Mouse (Mus musculus): Measurements from ENCODE around the gene Rps6ka2.
"Not testable (repeated sequence)": the region's sequence is repeated elsewhere in the genome, so short reads cannot be mapped to it uniquely, and the experiment has no call there.

The Rps6ka2 gene

DNA sequence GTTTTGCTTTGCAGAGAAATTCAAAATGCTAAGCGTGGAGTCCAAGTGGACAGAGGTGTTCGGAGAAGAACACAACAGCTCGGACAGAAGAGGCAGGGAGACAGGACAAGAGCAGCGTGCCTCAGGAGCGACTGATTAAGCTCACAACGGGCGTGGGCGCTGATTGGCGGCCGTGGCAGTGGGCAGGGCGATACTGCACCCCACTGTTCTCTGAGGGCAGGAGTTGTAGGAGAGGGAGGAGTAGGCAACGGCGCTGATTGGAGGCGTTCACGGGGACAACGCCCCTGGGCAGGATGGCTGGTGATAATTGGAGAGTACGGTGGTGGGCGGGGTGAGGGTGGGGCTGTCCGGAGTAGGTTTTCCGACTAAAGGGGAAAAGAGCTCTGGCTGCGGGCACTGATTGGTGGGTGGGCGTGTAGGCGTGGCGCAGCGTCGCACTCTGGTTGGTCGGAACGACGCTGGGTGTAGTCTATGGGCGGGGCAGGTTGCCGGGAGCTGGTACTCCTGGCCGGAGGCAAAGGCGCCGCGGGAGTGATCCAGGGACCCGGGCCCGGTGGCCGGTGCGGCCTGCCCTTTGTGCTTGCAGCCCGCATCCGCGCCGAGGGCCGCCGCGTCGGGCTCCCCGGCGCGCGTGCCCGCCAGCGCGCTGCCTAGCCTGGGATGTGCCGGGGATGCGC lies at the start of gene Rps6ka2:
Gene Rps6ka2, plus strand, starts transcription at position 489 of the 677 bp plus-strand sequence.
- DNase-seq (ENCODE audit: low spot score) = peak; percentile 99

DNA sequence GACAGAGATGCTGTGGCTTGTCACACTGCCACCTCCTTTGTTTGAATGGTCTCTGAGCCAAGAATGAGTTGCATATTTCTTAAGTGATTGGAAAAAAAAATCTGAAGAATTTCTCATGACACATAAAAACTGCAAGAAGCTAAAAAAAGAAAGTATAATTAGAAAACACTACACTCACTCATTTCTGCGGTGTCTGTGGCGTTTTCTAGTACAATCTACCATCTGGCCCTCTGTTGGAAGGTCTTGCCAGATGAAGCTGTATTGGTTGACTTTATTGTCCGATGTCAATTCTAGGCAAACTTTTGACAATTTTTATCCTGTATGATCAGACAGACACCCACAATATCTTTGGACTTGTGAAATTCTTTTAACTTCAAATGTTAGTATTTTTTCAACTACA lies 49.1 kb upstream of the Rps6ka2 start:
- peak; percentile 1 for DNase-seq (ENCODE audit: low spot score)

- DNase-seq (ENCODE audit: low spot score) = not testable (repeated sequence)
Measured at GRCm38 (mm10) chr17:7122554-7122953, 47.4 kb upstream of the Rps6ka2 start.

DNA sequence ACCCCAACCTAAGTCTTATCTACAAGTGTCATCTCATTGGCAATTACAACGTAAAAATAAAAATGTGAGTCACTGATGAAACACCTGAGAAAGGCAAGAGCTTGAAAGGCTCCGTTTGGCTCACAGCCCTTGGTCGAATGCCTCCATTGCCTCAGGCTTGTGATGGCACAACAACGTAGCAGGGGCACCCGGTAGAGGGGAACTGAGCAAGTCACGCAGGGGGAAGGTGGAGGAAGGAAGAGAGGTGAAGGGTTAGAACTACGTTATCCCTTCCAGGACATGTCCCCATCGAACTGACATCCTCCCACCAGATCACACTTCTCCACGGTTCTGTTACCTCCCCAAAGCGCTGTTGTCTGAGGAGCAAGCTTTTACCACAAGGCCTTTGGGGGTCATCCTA lies 43.4 kb upstream of the Rps6ka2 start:
- DNase-seq (ENCODE audit: low spot score) = not testable (repeated sequence)

DNA sequence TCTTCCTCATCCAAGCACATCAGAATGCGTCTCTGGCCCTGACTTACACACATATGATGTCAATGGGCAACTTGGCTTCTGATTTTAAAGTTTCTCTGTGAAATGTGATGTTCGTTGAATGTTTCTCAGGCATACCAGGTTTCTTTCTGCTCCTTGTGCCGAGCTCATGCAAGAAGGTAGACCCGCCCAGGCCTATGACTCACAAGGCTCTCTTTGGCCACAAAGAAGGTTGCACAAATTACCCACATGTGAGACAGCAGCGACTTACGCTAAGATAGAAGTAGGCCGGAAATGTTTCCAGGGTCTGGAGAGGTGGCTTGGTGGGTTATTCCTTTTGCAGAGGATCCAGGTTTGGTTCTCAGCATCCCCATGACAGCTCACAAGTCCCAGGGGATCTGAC lies 35.9 kb upstream of the Rps6ka2 start:
- not testable (repeated sequence) for DNase-seq (ENCODE audit: low spot score)

DNA sequence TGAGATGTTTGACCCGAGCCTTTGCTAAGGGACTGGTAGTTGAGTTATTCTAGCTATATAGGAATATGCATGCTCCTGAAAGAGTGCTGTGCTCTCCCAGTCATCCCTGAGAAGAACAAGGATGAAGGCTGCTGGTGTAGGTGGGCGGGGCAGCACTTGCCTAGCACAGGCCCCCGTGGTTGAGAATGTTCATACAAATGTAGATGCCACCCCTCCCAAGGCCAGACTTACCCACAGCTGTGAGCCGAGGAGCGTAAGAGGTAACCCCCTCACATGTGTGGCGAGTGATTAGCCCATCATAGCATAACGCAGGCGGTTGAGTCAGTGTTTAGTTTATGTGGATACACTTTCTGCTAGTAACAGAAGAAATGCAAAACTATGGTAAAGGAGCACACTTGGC lies 34.6 kb upstream of the Rps6ka2 start:
- not testable (repeated sequence) for DNase-seq (ENCODE audit: low spot score)

DNA sequence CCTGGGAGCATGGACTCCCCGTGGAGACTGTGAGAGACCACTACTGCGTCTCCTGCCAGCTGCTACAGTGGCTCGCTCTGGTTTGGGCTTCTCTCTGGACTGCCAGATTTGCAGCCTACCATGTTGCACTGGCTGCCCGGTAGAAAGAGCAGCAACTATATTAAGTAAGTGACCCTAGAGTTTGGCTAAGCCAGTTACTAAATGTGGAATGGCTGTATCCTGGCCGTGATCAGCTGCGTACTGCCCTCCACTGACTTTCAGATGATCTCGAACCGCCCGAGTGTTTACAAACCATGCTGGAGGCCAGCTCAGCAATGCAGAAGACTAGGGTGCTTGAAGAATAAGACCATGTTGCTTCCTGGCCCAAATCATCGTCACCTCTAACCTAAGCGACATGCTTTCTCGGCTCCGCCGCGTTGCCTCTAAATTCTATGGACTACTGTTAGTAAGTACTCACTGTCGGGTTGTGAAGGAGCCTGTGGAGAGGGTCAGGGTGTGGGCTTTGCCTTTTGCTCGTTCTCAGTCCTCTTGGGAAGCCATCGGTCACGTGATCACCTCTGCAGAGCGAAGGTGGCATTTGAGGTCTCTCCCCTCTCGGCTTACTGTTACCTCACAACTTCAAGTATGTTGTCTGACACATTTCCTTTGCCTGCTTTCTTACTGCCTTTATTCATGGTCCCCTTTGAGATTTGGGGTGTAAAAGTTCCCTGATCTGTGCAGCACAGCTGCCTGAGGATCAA lies 31.6 kb upstream of the Rps6ka2 start:
- DNase-seq (ENCODE audit: low spot score) = no peak

GRCm38 (mm10) chr17:7140399-7141174 lies 29.3 kb upstream of the Rps6ka2 start:
- no peak for DNase-seq (ENCODE audit: low spot score)

GRCm38 (mm10) chr17:7142367-7142766 lies 27.5 kb upstream of the Rps6ka2 start:
- DNase-seq (ENCODE audit: low spot score) = no peak

DNA sequence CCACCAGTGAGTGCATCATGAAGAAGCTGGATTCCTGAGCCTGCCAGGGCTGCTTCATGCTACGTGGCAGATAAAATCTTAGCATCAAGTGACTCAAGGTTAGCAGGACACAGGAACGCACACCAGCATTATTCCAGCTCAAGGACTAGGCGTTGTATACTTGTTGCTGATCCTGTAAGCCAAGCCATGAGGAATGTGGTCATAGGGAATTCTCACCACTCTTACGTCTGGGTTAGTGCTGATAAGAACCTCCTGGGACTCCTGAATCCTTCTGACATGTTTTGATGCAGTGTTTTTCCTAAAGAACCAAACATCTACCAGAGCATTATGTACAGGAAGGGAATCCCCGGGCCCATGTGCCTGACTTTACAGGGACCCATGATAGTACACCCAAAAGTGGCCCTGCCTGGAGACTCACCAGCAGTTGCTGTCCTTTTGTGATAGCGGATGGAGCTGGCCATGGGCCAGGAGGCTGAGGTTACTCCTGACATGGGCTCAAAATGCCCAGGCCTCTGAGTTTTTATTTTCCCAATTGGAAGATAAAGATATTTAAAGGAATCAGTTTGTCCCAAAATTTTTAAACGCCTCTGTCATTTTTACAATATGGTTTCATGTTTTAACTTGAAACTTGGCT lies 25.9 kb upstream of the Rps6ka2 start:
- no peak for DNase-seq (ENCODE audit: low spot score)

DNA sequence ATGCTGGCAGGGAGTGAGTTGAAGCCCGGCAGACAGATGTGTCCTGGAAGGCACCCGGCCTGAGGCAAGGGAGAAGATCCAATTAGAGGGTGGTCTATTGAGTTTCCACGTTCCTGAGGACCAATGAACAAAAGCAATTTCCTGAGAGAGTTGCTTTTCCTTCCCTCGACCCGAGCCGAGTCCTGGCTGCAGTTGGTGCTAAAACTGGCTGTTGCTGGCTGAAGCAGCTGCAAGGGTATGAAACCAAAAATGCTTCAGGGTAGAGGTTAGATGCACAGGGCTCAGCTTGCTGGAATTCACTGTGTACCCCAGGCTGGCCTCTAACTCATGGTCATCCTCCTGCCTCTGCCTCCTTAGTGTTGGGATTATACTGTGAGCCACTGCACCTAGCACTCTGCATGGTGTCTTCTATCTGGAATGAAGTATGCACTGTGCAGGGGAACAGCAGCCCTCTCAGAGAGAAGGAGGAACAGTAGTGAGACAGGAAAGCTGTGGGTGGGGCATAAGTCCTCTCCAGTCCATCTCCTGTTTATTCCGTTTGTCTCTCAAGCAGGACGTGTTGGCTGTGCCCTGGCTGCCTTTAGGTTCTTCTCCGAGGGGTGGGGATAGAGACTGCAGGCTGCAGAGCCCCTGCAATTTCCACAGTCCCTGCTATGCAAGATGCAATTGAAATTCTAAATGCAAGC lies 24.4 kb upstream of the Rps6ka2 start:
- no peak for DNase-seq (ENCODE audit: low spot score)

GRCm38 (mm10) chr17:7146479-7146878 lies 23.4 kb upstream of the Rps6ka2 start:
- DNase-seq (ENCODE audit: low spot score) = no peak

- no peak for DNase-seq (ENCODE audit: low spot score)
Measured at GRCm38 (mm10) chr17:7147920-7148321, 22.0 kb upstream of the Rps6ka2 start.

- no peak for DNase-seq (ENCODE audit: low spot score)
Measured at GRCm38 (mm10) chr17:7149328-7150195, 20.4 kb upstream of the Rps6ka2 start.

DNA sequence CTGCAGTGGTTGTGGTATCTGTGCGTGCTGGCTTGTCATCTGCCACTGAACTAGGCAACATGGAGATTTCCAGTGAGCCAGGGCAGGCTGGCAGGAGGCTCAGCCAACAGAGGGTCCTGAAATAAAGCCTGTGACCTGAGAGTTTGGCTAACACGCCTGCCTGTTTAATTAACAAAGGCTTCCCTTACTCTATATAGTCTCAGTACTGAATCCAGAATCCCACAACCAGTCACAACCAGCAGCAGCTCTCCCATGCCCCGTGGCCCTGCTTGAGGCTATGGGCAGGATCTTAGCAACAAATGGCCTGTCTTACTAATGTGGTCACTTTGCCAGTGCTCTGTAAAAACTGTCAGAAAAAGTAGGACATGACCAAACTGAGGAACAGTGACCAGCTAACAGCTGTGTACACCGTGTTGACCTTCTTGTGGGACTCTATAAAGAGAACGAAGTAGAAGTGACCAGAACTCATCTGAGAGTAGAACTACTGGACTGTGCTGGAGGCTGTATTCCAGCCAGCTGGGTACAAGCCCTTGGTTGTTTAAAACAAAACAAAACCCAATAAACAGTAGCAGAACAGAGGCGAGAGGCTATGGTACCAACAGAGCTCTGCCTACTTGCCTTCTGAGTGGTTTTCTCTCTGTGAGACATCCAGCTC lies 18.3 kb upstream of the Rps6ka2 start:
- no peak for DNase-seq (ENCODE audit: low spot score)

DNA sequence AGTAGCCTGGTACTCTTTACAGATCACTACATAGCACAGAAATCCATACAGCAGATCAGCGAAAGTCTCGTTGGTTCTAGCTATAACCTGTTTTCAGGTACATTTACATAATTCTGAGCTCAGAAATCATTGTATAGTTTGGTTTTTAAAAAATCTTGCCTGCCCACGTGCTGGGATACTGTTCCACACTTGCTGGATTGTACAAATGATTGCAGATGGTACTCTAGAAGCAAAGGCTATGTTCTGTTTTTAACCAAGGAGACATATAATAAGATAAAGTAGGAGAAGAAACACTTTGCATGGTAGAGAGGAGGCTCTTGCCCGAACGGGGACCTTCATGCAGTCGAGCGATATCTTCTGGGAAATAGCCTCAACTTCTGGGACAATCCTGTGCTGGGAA lies 17.3 kb upstream of the Rps6ka2 start:
- DNase-seq (ENCODE audit: low spot score) = no peak

DNA sequence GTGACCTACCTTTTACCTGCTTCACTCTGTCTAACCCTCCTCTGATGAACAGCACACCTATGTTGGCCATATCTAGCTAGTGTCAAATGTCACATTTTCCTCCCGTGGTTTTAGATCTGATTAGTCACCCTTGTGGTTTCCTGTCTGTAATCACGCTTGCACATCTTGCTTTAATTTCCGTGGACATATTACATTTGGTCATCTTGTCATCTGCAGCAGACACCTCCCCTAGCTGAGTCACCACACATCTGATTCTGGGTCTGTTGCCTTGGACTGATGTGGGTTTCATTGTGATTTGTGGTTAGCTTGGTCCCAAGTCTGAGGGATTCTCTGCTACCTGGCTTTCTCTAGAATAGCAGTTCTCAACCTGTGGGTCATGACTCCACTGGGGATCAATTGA lies 6.0 kb upstream of the Rps6ka2 start:
- no peak for DNase-seq (ENCODE audit: low spot score)

GRCm38 (mm10) chr17:7165524-7165923 lies 4.4 kb upstream of the Rps6ka2 start:
- no peak for DNase-seq (ENCODE audit: low spot score)

DNA sequence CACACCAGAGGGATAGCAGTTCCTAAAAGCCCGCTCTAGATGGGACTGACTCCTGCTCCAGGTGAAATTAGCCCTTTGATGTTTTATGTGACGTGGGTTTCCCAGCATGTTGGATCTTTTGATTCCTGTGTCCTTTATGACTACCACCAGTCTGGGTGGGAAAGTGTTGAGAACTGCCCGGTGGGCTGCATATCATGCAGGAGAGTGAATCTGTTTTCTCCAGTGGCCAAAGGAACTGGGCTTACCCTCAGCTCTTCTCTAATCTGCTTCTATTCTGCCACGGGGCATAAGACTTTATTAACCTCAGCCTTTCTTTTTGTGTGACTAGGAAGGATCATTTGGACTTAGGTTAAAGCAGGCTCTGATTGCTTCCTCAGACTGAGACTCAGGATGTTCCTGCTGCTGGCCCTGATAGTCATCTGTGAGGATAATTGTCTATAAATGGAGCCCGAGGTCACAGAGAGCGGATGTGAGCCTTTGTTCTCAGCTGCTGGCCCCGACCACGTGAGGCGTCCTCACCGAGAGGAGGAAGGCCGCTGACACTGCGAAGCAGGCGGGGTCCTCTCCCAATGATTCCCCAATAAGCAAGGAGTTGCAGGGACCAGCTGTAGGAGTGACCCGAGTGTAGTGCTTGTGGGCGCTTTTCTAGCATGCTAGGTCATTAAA lies 821 bp upstream of the Rps6ka2 start:
- DNase-seq (ENCODE audit: low spot score) = no peak
